ENCODE assay signal across 8 mouse cellular contexts in the genomic region with DNA sequence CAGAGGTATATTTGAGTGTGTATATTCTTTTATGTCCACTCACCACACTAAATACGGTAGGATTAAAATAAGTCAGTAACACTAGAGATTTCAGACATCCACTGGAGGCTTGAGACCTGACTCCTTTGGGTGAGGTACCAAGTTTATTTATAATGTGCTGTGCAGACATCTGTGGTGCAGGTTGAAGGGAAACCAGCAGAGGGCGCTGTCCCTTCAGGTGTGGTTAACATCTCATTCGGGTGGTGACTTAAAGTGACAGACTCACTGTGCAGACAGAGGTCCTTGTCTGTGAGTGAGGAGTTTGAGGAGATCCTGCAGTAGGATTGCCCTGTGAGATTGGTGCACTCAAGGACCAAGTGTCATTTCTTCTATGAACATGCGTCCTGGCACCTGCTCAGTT.
DNase-seq lines count a peak whose midpoint lies in the region; ATAC-seq and TF ChIP-seq lines count a peak whose summit lies in the region.
"Not testable (repeated sequence)": the region's sequence is repeated elsewhere in the genome, so short reads cannot be mapped to it uniquely, and the experiment has no call there.

No protein-coding gene starts in this region.

- not testable (repeated sequence) for H3K9ac ChIP-seq in intestine, postnatal 0 days (ENCODE audit: low read depth, low read length); liver, postnatal 0 days (replicated peaks); midbrain, postnatal 0 days (replicated peaks; ENCODE audit: low read length, poor library complexity, severe bottlenecking)

- not testable (repeated sequence) for H3K36me3 ChIP-seq in intestine, postnatal 0 days (ENCODE audit: control insufficient read depth, insufficient read depth); liver, postnatal 0 days (replicated peaks; ENCODE audit: insufficient read depth, low read length); midbrain, postnatal 0 days (ENCODE audit: insufficient read depth, low read length); thymus, adult 2 months (ENCODE audit: control insufficient read depth, insufficient read depth, low read length)

- WGBS in intestine, postnatal 0 days, result 54% methylated on average over 4 of the region's 4 CpGs
- 52% methylated on average over 4 of the region's 4 CpGs for WGBS in liver, postnatal 0 days (ENCODE audit: insufficient replicate concordance)
- WGBS in midbrain, postnatal 0 days, result 61% methylated on average over 4 of the region's 4 CpGs
- WGBS in thymus, adult 2 months, result 41% methylated on average over 4 of the region's 4 CpGs

- TF ChIP-seq POLR2A in thymus, adult 2 months (IDR thresholded peaks at IDR 0.05; ENCODE audit: control insufficient read depth, extremely low read depth, insufficient read depth, low read length, poor library complexity), result not testable (repeated sequence)

- H3K4me2 ChIP-seq in intestine, postnatal 0 days (replicated peaks; ENCODE audit: low read depth); liver, postnatal 0 days (ENCODE audit: low read depth, low read length); midbrain, postnatal 0 days (ENCODE audit: low read depth, low read length, poor library complexity, severe bottlenecking): not testable (repeated sequence)

- not testable (repeated sequence) for TF ChIP-seq EP300 in liver, postnatal 0 days (IDR thresholded peaks at IDR 0.05; ENCODE audit: low read depth)

- H3K27me3 ChIP-seq in intestine, postnatal 0 days (replicated peaks; ENCODE audit: control insufficient read depth, insufficient read depth, low read length); liver, postnatal 0 days (ENCODE audit: insufficient read depth, low read length); midbrain, postnatal 0 days (ENCODE audit: insufficient read depth, low read length); thymus, adult 2 months (ENCODE audit: control insufficient read depth, insufficient read depth, low read length): not testable (repeated sequence)

- H3K4me3 ChIP-seq in intestine, postnatal 0 days (ENCODE audit: low read depth, low read length); liver, postnatal 0 days (ENCODE audit: low read depth, low read length); midbrain, postnatal 0 days (ENCODE audit: low read depth, low read length); thymus, adult 2 months (ENCODE audit: control insufficient read depth, insufficient read depth, low read length): not testable (repeated sequence)

- TF ChIP-seq CTCF in intestine, postnatal 0 days (IDR thresholded peaks at IDR 0.05; ENCODE audit: low read depth), result peak; percentile 51
- TF ChIP-seq CTCF in liver, postnatal 0 days (IDR thresholded peaks at IDR 0.05; ENCODE audit: low read depth), result peak; percentile 51
- TF ChIP-seq CTCF in midbrain, postnatal 0 days (IDR thresholded peaks at IDR 0.05), result 0 out of 2 replicates have a peak, but pooled peaks have one; percentile 9
- TF ChIP-seq CTCF in thymus, adult 2 months (IDR thresholded peaks at IDR 0.05; ENCODE audit: borderline replicate concordance, control insufficient read depth, extremely low read depth, insufficient read depth, low read length, poor library complexity), result not testable (repeated sequence)

- DNase-seq in CD4-positive helper T cell, adult 2 months (ENCODE audit: low read depth, low spot score), result peak; percentile 41
- DNase-seq in ES-CJ7 (ENCODE audit: low read depth, low spot score) (peak; percentile 37), ZHBTc4 (ENCODE audit: low read depth, low spot score) (peak; percentile 71)
- not testable (repeated sequence) for DNase-seq in liver, postnatal 0 days; midbrain, postnatal 0 days (ENCODE audit: low spot score)
- DNase-seq in thymus, adult 2 months, result peak; percentile 16
- DNase-seq in thymus, postnatal 4 days, result peak; percentile 36

- not testable (repeated sequence) for H3K9me3 ChIP-seq in intestine, postnatal 0 days (ENCODE audit: control insufficient read depth); liver, postnatal 0 days (ENCODE audit: low read length); midbrain, postnatal 0 days (ENCODE audit: low read length)

- not testable (repeated sequence) for H3K27ac ChIP-seq in intestine, postnatal 0 days (ENCODE audit: low read depth, low read length); liver, postnatal 0 days (ENCODE audit: low read depth); midbrain, postnatal 0 days (ENCODE audit: low read depth, low read length); thymus, adult 2 months (ENCODE audit: control insufficient read depth, insufficient read depth, low read length)

- ATAC-seq in intestine, postnatal 0 days; liver, postnatal 0 days; midbrain, postnatal 0 days (ENCODE audit: low FRiP score): not testable (repeated sequence)

- not testable (repeated sequence) for H3K4me1 ChIP-seq in intestine, postnatal 0 days (replicated peaks; ENCODE audit: control insufficient read depth, insufficient read depth, low read length); liver, postnatal 0 days (ENCODE audit: insufficient read depth); midbrain, postnatal 0 days (ENCODE audit: insufficient read depth, low read length); thymus, adult 2 months (replicated peaks; ENCODE audit: control insufficient read depth, insufficient read depth, low read length)
